Mouse (Mus musculus) lung, postnatal 25 days (tissue): ENCODE data around the gene Wdtc1.
A peak's percentile ranks its signal among the peaks of the same experiment; 100 is the strongest.

Source experiments
- DNase-seq: peaks from one replicate; pipeline ENCODE4 v3.0.0; 2022; ENCODE audit warnings: low spot score

Gene Wdtc1

GRCm38 (mm10) chr4:133353367-133354365 is at the start of gene Wdtc1:
TSS of gene Wdtc1 (minus strand) at chr4:133353481.
- peak; percentile 53 for DNase-seq

- no peak for DNase-seq
Observed at GRCm38 (mm10) chr4:133402011-133402410, 48.7 kb upstream of the Wdtc1 start.

- no peak for DNase-seq
Observed at GRCm38 (mm10) chr4:133400098-133400497, 46.8 kb upstream of the Wdtc1 start.

- DNase-seq: no peak
Observed at GRCm38 (mm10) chr4:133399509-133399908, 46.2 kb upstream of the Wdtc1 start.

GRCm38 (mm10) chr4:133398619-133399018 is 45.3 kb upstream of the Wdtc1 start:
- no peak for DNase-seq

- no peak for DNase-seq
Observed at GRCm38 (mm10) chr4:133397961-133398360, 44.7 kb upstream of the Wdtc1 start.

- no peak for DNase-seq
Observed at GRCm38 (mm10) chr4:133397299-133397698, 44.0 kb upstream of the Wdtc1 start.

GRCm38 (mm10) chr4:133396079-133396478 is 42.8 kb upstream of the Wdtc1 start:
- no peak for DNase-seq

- DNase-seq: no peak
Observed at GRCm38 (mm10) chr4:133394981-133395573, 41.8 kb upstream of the Wdtc1 start.

GRCm38 (mm10) chr4:133391185-133392040 is 38.1 kb upstream of the Wdtc1 start:
- no peak for DNase-seq

GRCm38 (mm10) chr4:133390585-133390984 is 37.3 kb upstream of the Wdtc1 start:
- no peak for DNase-seq

GRCm38 (mm10) chr4:133390042-133390441 is 36.8 kb upstream of the Wdtc1 start:
- DNase-seq: no peak

- DNase-seq: peak; percentile 46
Observed at GRCm38 (mm10) chr4:133388781-133389552, 35.7 kb upstream of the Wdtc1 start.

- no peak for DNase-seq
Observed at GRCm38 (mm10) chr4:133387053-133387452, 33.8 kb upstream of the Wdtc1 start.

- no peak for DNase-seq
Observed at GRCm38 (mm10) chr4:133386061-133386797, 32.9 kb upstream of the Wdtc1 start.

GRCm38 (mm10) chr4:133381141-133381540 is 27.9 kb upstream of the Wdtc1 start:
- no peak for DNase-seq

- no peak for DNase-seq
Observed at GRCm38 (mm10) chr4:133380532-133380931, 27.3 kb upstream of the Wdtc1 start.

- no peak for DNase-seq
Observed at GRCm38 (mm10) chr4:133379861-133380260, 26.6 kb upstream of the Wdtc1 start.

- no peak for DNase-seq
Observed at GRCm38 (mm10) chr4:133379046-133379347, 25.7 kb upstream of the Wdtc1 start.

GRCm38 (mm10) chr4:133378236-133379045 is 25.2 kb upstream of the Wdtc1 start:
- no peak for DNase-seq
